ENCODE assay signal across 14 mouse cellular contexts in the genomic region with DNA sequence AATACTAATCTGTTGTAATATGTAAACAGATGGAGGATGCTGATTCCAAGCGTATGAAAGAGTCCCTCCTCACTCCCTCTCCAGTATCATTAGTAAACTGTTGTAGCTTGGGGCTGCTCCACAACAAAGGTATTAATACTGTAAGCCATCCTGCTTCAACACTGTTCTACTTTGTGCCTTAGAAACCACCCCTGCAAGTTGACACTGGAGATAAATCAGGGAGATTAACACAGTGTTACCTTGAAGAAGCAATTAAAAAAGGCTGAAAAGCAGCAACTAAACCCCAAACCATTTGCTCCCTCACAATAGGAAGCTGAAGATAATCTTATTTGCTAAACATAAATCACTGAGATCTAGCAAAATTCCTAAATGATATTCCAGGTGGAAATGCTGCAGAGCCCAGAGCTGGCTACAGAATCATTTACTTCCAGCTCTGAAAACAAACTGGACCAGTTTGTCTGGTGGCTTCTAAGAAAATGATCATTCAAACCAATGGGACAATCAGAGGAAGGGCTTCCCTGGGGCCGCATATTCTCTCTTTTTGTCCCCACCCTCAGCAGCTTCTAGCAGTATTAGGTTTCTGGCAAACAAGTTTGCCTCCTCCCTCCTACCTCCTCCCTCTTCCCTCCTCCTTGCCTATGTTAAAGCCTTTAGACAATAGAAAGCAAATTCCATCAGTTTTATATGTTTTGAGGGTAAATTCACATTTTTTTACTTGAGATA. TPM values are rescaled to one million over a fixed set of nuclear protein-coding genes. Genes with fewer than 3 reads are reported as not detected.
DNase-seq lines count a peak whose midpoint lies in the region; ATAC-seq lines count a peak whose summit lies in the region.
"Had no signal": no experiment of that assay in that cellular context is flagged by ENCODE, and none has a peak within 500 bp of the region (broad histone marks: within the 10 kb centered on the region; RNA-seq: fewer than 3 reads in every experiment).

No protein-coding gene starts in this region.

- ATAC-seq in forebrain, embryonic 15.5 days (replicated peaks), result no peak
- no peak for ATAC-seq in hindbrain, embryonic 14.5 days (ENCODE audit: low FRiP score)
- ATAC-seq in hindbrain, embryonic 13.5 days (ENCODE audit: low FRiP score), result no peak

- DNase-seq in forebrain, embryonic 10.5 days (ENCODE audit: extremely low spot score, low spot score), result no peak
- no peak for DNase-seq in hindbrain, embryonic 14.5 days (ENCODE audit: low spot score)
- peak; percentile 47 for DNase-seq in retina, postnatal 1 day
- no peak for DNase-seq in retina, embryonic 14.5 days (ENCODE audit: low spot score)
- no peak for DNase-seq in adrenal gland, postnatal 10 days
- no peak for DNase-seq in layer of hippocampus, postnatal 36 days
- DNase-seq: gastrocnemius, postnatal 14 days; kidney, adult 2 months; spleen, adult 18-20 months; thymus, postnatal 14 days had no signal

- 22% methylated on average over 2 of the region's 2 CpGs for WGBS in forebrain, embryonic 15.5 days
- WGBS in forebrain, embryonic 10.5 days, result 32% methylated on average over 2 of the region's 2 CpGs
- WGBS in hindbrain, embryonic 14.5 days, result 45% methylated on average over 2 of the region's 2 CpGs
- 38% methylated on average over 2 of the region's 2 CpGs for WGBS in hindbrain, embryonic 13.5 days

- H3K4me2 ChIP-seq in forebrain, embryonic 15.5 days (replicated peaks), result no peak overlapping the region
- no peak overlapping the region for H3K4me2 ChIP-seq in hindbrain, embryonic 14.5 days (replicated peaks)
- no peak overlapping the region for H3K4me2 ChIP-seq in hindbrain, embryonic 13.5 days
- H3K4me2 ChIP-seq: midbrain, embryonic 12.5 days had no signal

- no peaks in the 10 kb centered on the region for H3K36me3 ChIP-seq in forebrain, embryonic 15.5 days
- no peaks in the 10 kb centered on the region for H3K36me3 ChIP-seq in forebrain, embryonic 10.5 days (replicated peaks)
- H3K36me3 ChIP-seq in hindbrain, embryonic 14.5 days (replicated peaks; ENCODE audit: control insufficient read depth, insufficient read depth), result no peaks in the 10 kb centered on the region
- no peaks in the 10 kb centered on the region for H3K36me3 ChIP-seq in hindbrain, embryonic 13.5 days
- H3K36me3 ChIP-seq: G1E; midbrain, embryonic 12.5 days had no signal

- no peak overlapping the region for H3K4me3 ChIP-seq in forebrain, embryonic 15.5 days
- no peak overlapping the region for H3K4me3 ChIP-seq in forebrain, embryonic 10.5 days
- no peak overlapping the region for H3K4me3 ChIP-seq in hindbrain, embryonic 14.5 days (replicated peaks; ENCODE audit: low read length)
- H3K4me3 ChIP-seq in hindbrain, embryonic 13.5 days, result no peak overlapping the region
- H3K4me3 ChIP-seq: midbrain, embryonic 12.5 days had no signal

- H3K4me1 ChIP-seq in forebrain, embryonic 15.5 days, result peaks cover 11% of the 10 kb centered on the region
- H3K4me1 ChIP-seq in forebrain, embryonic 10.5 days, result peaks cover 15% of the 10 kb centered on the region
- 0 out of 2 replicates have a peak, but pooled peaks cover 4% of the 10 kb centered on the region for H3K4me1 ChIP-seq in hindbrain, embryonic 14.5 days (replicated peaks; ENCODE audit: control insufficient read depth, insufficient read depth, low read length)
- H3K4me1 ChIP-seq in hindbrain, embryonic 13.5 days (replicated peaks), result peaks cover 6% of the 10 kb centered on the region; the same call in 1 of the 2 replicates
- H3K4me1 ChIP-seq: midbrain, embryonic 12.5 days had no signal

- no peak overlapping the region for H3K9ac ChIP-seq in forebrain, embryonic 15.5 days (replicated peaks)
- no peak overlapping the region for H3K9ac ChIP-seq in hindbrain, embryonic 14.5 days
- H3K9ac ChIP-seq in hindbrain, embryonic 13.5 days, result no peak overlapping the region; the same call in 1 of the 2 replicates
- H3K9ac ChIP-seq: midbrain, embryonic 12.5 days had no signal

- peak overlapping the region; percentile 50 for H3K27ac ChIP-seq in forebrain, embryonic 15.5 days (replicated peaks)
- H3K27ac ChIP-seq in forebrain, embryonic 10.5 days, result no peak overlapping the region; the same call in 1 of the 2 replicates
- H3K27ac ChIP-seq in hindbrain, embryonic 14.5 days, result peak overlapping the region; percentile 58
- no peak overlapping the region; the same call in none of the 2 replicates for H3K27ac ChIP-seq in hindbrain, embryonic 13.5 days
- H3K27ac ChIP-seq: midbrain, embryonic 12.5 days had no signal

- H3K27me3 ChIP-seq in forebrain, embryonic 15.5 days, result no peaks in the 10 kb centered on the region
- H3K27me3 ChIP-seq in forebrain, embryonic 10.5 days (ENCODE audit: poor library complexity, severe bottlenecking), result no peaks in the 10 kb centered on the region
- no peaks in the 10 kb centered on the region for H3K27me3 ChIP-seq in hindbrain, embryonic 14.5 days (ENCODE audit: control insufficient read depth, insufficient read depth, low read length)
- no peaks in the 10 kb centered on the region for H3K27me3 ChIP-seq in hindbrain, embryonic 13.5 days
- H3K27me3 ChIP-seq: midbrain, embryonic 12.5 days had no signal

- H3K9me3 ChIP-seq in forebrain, embryonic 15.5 days, result no peaks in the 10 kb centered on the region
- H3K9me3 ChIP-seq in forebrain, embryonic 10.5 days, result no peaks in the 10 kb centered on the region
- H3K9me3 ChIP-seq in hindbrain, embryonic 14.5 days (ENCODE audit: control insufficient read depth, low read length), result no peaks in the 10 kb centered on the region
- H3K9me3 ChIP-seq in hindbrain, embryonic 13.5 days, result no peaks in the 10 kb centered on the region
- H3K9me3 ChIP-seq: G1E; midbrain, embryonic 12.5 days had no signal

RNA-seq across cellular contexts. Expression of gene Fam160a1, which starts 24.5 kb away (rescaled TPM):
- polyA plus RNA-seq in forebrain, embryonic 15.5 days (2015; fragmentation: Nextera tagmentation; extraction: Ambion mirVana), result 1.0 and 1.5 TPM in 2 replicates
- 0.40 and 0.49 TPM in 2 replicates for polyA plus RNA-seq in forebrain, embryonic 10.5 days (2016; fragmentation: Nextera tagmentation; extraction: Ambion mirVana)
- 0.37 and 0.51 TPM in 2 replicates for polyA plus RNA-seq in hindbrain, embryonic 14.5 days (2014; fragmentation: Nextera tagmentation; extraction: Ambion mirVana)
- 0.19 and 0.34 TPM in 2 replicates for polyA plus RNA-seq in hindbrain, embryonic 13.5 days (2015; fragmentation: Nextera tagmentation; extraction: Ambion mirVana)
- total RNA-seq in adrenal gland, postnatal 10 days (2021), result 1 to 10 TPM; 6.1 to 9.4 TPM
- total RNA-seq in layer of hippocampus, postnatal 36 days (2021), result 10 to 100 TPM; 11.1 to 15.5 TPM
- polyA plus RNA-seq: G1E had no signal

RNA-seq across cellular contexts. Expression of gene Glt28d2, which starts 45.7 kb away (rescaled TPM):
- 1.2 and 1.9 TPM in 2 replicates for polyA plus RNA-seq in forebrain, embryonic 15.5 days (2015; fragmentation: Nextera tagmentation; extraction: Ambion mirVana)
- 0.10 and 0.22 TPM in 2 replicates for polyA plus RNA-seq in forebrain, embryonic 10.5 days (2016; fragmentation: Nextera tagmentation; extraction: Ambion mirVana)
- 0.37 and 0.53 TPM in 2 replicates for polyA plus RNA-seq in hindbrain, embryonic 14.5 days (2014; fragmentation: Nextera tagmentation; extraction: Ambion mirVana)
- 0.10 and 0.23 TPM in 2 replicates for polyA plus RNA-seq in hindbrain, embryonic 13.5 days (2015; fragmentation: Nextera tagmentation; extraction: Ambion mirVana)
- total RNA-seq in adrenal gland, postnatal 10 days (2021), result 1 to 10 TPM; 1.4 to 2.5 TPM
- total RNA-seq in layer of hippocampus, postnatal 36 days (2021), result under 1 TPM; 0.25 to 0.30 TPM
- total RNA-seq: G1E had no signal
- polyA plus RNA-seq: G1E had no signal

RNA-seq across cellular contexts. Expression of gene Gm37240, which starts 45.7 kb away (rescaled TPM):
- 2.2 and 3.1 TPM in 2 replicates for polyA plus RNA-seq in forebrain, embryonic 15.5 days (2015; fragmentation: Nextera tagmentation; extraction: Ambion mirVana)
- polyA plus RNA-seq in forebrain, embryonic 10.5 days (2016; fragmentation: Nextera tagmentation; extraction: Ambion mirVana), result 0.77 and 0.81 TPM in 2 replicates
- polyA plus RNA-seq in hindbrain, embryonic 14.5 days (2014; fragmentation: Nextera tagmentation; extraction: Ambion mirVana), result 0.94 and 1.3 TPM in 2 replicates
- polyA plus RNA-seq in hindbrain, embryonic 13.5 days (2015; fragmentation: Nextera tagmentation; extraction: Ambion mirVana), result 0.08 and 0.26 TPM in 2 replicates
- 1 to 10 TPM; 3.9 to 6.6 TPM for total RNA-seq in adrenal gland, postnatal 10 days (2021)
- not detected for total RNA-seq in layer of hippocampus, postnatal 36 days (2021)
- total RNA-seq: G1E had no signal
- polyA plus RNA-seq: G1E had no signal

Comparison
In these comparisons a context has a peak if more than half of its experiments do, and no peak if none do; other contexts are left out.
1. H3K27ac ChIP-seq: peak in forebrain, embryonic 15.5 days (single experiment) and hindbrain, embryonic 14.5 days (single experiment); none in forebrain, embryonic 10.5 days (single experiment) and hindbrain, embryonic 13.5 days (single experiment).